Mouse (Mus musculus) midbrain, embryonic 11.5 days (tissue): ENCODE measurements around the gene Tmem132d. TPM values are rescaled to one million over a fixed set of nuclear protein-coding genes. Genes with fewer than 3 reads are reported as not detected.

ENCODE experiments used
- ATAC-seq: fragments of 200-750 bp; cut with Nextera tagmentation; 2 replicates; pipeline ENCODE4 v1.8.0; 2017; ENCODE audit warnings: moderate TSS enrichment, moderate library complexity; ENCODE audit not compliant: low FRiP score
- DNase-seq: peaks from one replicate; pipeline ENCODE4 v3.0.0; 2015; ENCODE audit warnings: low spot score; ENCODE audit errors: missing footprints
- H3K27ac ChIP-seq: fragments of 300-500 bp; sonication (generic); 2 replicates; pipeline ENCODE4 v1.5.1; 2014; ENCODE audit warnings: low read depth, low read length
- H3K27me3 ChIP-seq: fragments of 300-500 bp; sonication (generic); 2 replicates; pipeline ENCODE4 v1.6.1; 2014; ENCODE audit warnings: mild to moderate bottlenecking, low read length, moderate library complexity, mixed read lengths; ENCODE audit not compliant: control insufficient read depth, insufficient read depth
- H3K36me3 ChIP-seq: fragments of 300-500 bp; sonication (generic); 2 replicates; pipeline ENCODE4 v1.6.1; 2014; ENCODE audit warnings: mild to moderate bottlenecking, low read length, moderate library complexity, mixed read lengths; ENCODE audit not compliant: control insufficient read depth, insufficient read depth
- H3K4me1 ChIP-seq: fragments of 300-500 bp; sonication (generic); 2 replicates; pipeline ENCODE4 v1.6.1; 2014; ENCODE audit warnings: low read length; ENCODE audit not compliant: control insufficient read depth, insufficient read depth
- H3K4me2 ChIP-seq: fragments of 300-500 bp; sonication (generic); 2 replicates; pipeline ENCODE4 v1.6.1; 2014; ENCODE audit warnings: mild to moderate bottlenecking, moderate library complexity
- H3K4me3 ChIP-seq: fragments of 300-500 bp; sonication (generic); 2 replicates; pipeline ENCODE4 v1.5.1; 2014; ENCODE audit warnings: low read depth, low read length
- H3K9ac ChIP-seq: fragments of 300-500 bp; sonication (generic); 2 replicates; pipeline ENCODE4 v1.6.1; 2014; ENCODE audit warnings: low read length
- H3K9me3 ChIP-seq: fragments of 300-500 bp; sonication (generic); 2 replicates; pipeline ENCODE4 v1.6.1; 2016; ENCODE audit warnings: low read length; ENCODE audit not compliant: control insufficient read depth
- WGBS: fragments of 180-500 bp; shearing (Covaris S2); extraction: QIAGEN DNeasy Blood & Tissue Kit; methylation state at CpG from one replicate; pipeline ENCODE4 v1.1.7; 2014; 5-methylcytosine and 5-hydroxymethylcytosine counted together
- polyA plus RNA-seq: library from polyadenylated mRNA; unstranded; fragments of >200 nt; fragmentation: Nextera tagmentation; extraction: Ambion mirVana; gene quantifications from 2 replicates; pipeline ENCODE4 v1.2.1, GENCODE M21; 2014

Gene Tmem132d
- polyA plus RNA-seq, 1 experiment from 2014 or later: 0.36 TPM

- H3K4me3 ChIP-seq: no peak overlapping the region
- H3K4me1 ChIP-seq: no peaks in the 10 kb centered on the region
- no peak for ATAC-seq
- WGBS: 29% methylated on average over 1 of the region's 1 CpGs
- DNase-seq: no peak
- no peak overlapping the region for H3K27ac ChIP-seq
- H3K9me3 ChIP-seq: peaks cover 3% of the 10 kb centered on the region; the same call in 1 of the 2 replicates
- H3K36me3 ChIP-seq: no peaks in the 10 kb centered on the region
- no peak overlapping the region for H3K4me2 ChIP-seq
- no peaks in the 10 kb centered on the region for H3K27me3 ChIP-seq
- H3K9ac ChIP-seq: no peak overlapping the region
Observed at GRCm38 (mm10) chr5:127821960-127822359, 610.9 kb downstream of the Tmem132d start.

DNA sequence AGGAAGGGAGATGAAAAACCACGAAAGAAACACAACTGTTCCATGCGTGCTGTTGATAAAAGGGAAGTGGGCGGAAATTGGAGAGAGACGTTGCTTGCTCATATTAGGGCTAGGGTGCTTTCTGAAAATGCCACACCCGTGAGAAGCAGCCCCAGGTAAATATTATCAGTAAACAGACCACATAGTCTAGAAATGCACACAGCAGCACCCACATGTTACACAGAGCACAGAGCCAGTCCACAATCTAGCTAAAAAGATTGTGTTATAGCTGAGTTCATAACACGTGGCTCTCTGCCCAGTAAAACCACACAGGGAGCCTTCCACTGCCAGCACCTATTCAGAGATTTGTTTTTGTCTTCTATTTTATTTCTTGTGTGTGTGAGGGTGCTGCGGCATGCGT is 617.6 kb downstream of the Tmem132d start:
- Histone ChIP-seq H3K4me3 (no peak overlapping the region), H3K9me3 (no peaks in the 10 kb centered on the region), H3K4me1 (no peaks in the 10 kb centered on the region), H3K27me3 (no peaks in the 10 kb centered on the region), H3K4me2 (no peak overlapping the region), H3K36me3 (no peaks in the 10 kb centered on the region), H3K9ac (no peak overlapping the region), H3K27ac (no peak overlapping the region)
- ATAC-seq: no peak
- 89% methylated on average over 8 of the region's 8 CpGs for WGBS
- DNase-seq: no peak

GRCm38 (mm10) chr5:127807419-127807818 is 625.5 kb downstream of the Tmem132d start:
- Histone ChIP-seq H3K36me3 (no peaks in the 10 kb centered on the region), H3K9ac (no peak overlapping the region), H3K4me2 (no peak overlapping the region), H3K4me3 (no peak overlapping the region), H3K27me3 (no peaks in the 10 kb centered on the region), H3K9me3 (no peaks in the 10 kb centered on the region), H3K4me1 (no peaks in the 10 kb centered on the region), H3K27ac (no peak overlapping the region)
- DNase-seq (no peak), ATAC-seq (no peak)
- WGBS: 94% methylated on average over 3 of the region's 3 CpGs

- Histone ChIP-seq H3K4me3 (no peak overlapping the region), H3K27me3 (no peaks in the 10 kb centered on the region), H3K9ac (no peak overlapping the region), H3K36me3 (no peaks in the 10 kb centered on the region), H3K9me3 (no peaks in the 10 kb centered on the region), H3K27ac (no peak overlapping the region), H3K4me1 (no peaks in the 10 kb centered on the region), H3K4me2 (no peak overlapping the region)
- DNase-seq (no peak), ATAC-seq (no peak)
- WGBS: 92% methylated on average over 12 of the region's 12 CpGs
Observed at GRCm38 (mm10) chr5:127806850-127807249, 626.0 kb downstream of the Tmem132d start.

DNA sequence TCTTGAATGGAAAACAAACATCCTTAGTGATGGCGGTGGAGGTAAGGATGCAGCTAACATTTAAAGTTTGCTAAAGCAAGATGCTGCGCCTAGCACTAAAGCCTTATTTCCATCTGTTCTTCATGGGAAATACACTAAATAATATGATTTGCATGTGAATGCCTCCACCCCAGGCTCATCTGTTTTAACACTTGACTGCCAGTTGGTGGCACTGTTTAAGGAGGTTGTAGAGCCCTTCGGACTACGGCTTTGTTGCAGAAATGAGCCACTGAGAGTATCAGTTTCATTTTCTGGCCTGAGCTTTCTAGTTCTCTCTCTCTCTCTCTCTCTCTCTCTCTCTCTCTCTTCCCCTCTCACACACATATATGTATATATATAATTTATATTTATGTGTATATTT is 632.0 kb downstream of the Tmem132d start:
- DNase-seq (no peak), ATAC-seq (no peak)
- Histone ChIP-seq H3K27ac (no peak overlapping the region), H3K4me2 (no peak overlapping the region), H3K4me1 (no peaks in the 10 kb centered on the region), H3K27me3 (no peaks in the 10 kb centered on the region), H3K9me3 (no peaks in the 10 kb centered on the region), H3K4me3 (no peak overlapping the region), H3K36me3 (no peaks in the 10 kb centered on the region), H3K9ac (no peak overlapping the region)
- WGBS: 51% methylated on average over 4 of the region's 4 CpGs

DNA sequence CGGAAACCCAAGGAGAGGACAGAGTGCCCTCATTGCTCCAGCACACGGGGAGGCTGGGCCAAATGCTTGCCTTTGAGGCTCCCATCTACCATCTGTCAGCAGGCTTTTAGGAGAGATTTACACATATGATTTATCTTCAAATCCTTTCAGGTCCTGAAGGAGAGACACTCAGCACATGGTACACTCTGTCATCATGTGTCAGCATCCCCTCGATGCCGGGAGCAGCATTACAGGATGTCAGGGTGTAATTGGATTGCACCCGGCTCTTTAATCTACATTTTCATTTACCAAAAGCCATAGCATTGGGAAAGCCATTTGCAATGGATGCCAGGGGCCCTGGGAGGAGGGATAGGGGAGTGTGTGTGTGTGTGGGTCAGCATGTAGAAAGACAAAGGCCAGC is 651.7 kb downstream of the Tmem132d start:
- Histone ChIP-seq H3K36me3 (no peaks in the 10 kb centered on the region), H3K27ac (no peak overlapping the region), H3K9me3 (no peaks in the 10 kb centered on the region), H3K4me2 (no peak overlapping the region), H3K4me3 (no peak overlapping the region), H3K27me3 (no peaks in the 10 kb centered on the region), H3K4me1 (no peaks in the 10 kb centered on the region), H3K9ac (no peak overlapping the region)
- no peak for ATAC-seq
- 79% methylated on average over 5 of the region's 5 CpGs for WGBS
- no peak for DNase-seq

GRCm38 (mm10) chr5:127775749-127776148 is 657.1 kb downstream of the Tmem132d start:
- 81% methylated on average over 7 of the region's 7 CpGs for WGBS
- Histone ChIP-seq H3K27me3 (no peaks in the 10 kb centered on the region), H3K9ac (no peak overlapping the region), H3K4me2 (no peak overlapping the region), H3K36me3 (no peaks in the 10 kb centered on the region), H3K4me3 (no peak overlapping the region), H3K4me1 (no peaks in the 10 kb centered on the region), H3K9me3 (no peaks in the 10 kb centered on the region), H3K27ac (no peak overlapping the region)
- DNase-seq (no peak), ATAC-seq (no peak)

GRCm38 (mm10) chr5:127758576-127758975 is 674.3 kb downstream of the Tmem132d start:
- WGBS: 79% methylated on average over 4 of the region's 4 CpGs
- H3K9ac ChIP-seq: no peak overlapping the region
- H3K4me3 ChIP-seq: no peak overlapping the region
- H3K4me2 ChIP-seq: no peak overlapping the region
- H3K36me3 ChIP-seq: no peaks in the 10 kb centered on the region
- no peaks in the 10 kb centered on the region for H3K27me3 ChIP-seq
- H3K4me1 ChIP-seq: no peaks in the 10 kb centered on the region
- no peaks in the 10 kb centered on the region for H3K9me3 ChIP-seq
- no peak for ATAC-seq
- H3K27ac ChIP-seq: no peak overlapping the region
- DNase-seq: no peak

- no peak for ATAC-seq
Observed at GRCm38 (mm10) chr5:127756671-127757423, 676.0 kb downstream of the Tmem132d start.

More at GRCm38 (mm10) chr5:127756671-127757423, 676.0 kb downstream of the Tmem132d start:
- Histone ChIP-seq H3K4me2 (no peak overlapping the region), H3K9ac (no peak overlapping the region), H3K9me3 (no peaks in the 10 kb centered on the region), H3K36me3 (no peaks in the 10 kb centered on the region), H3K27ac (no peak overlapping the region), H3K4me1 (no peaks in the 10 kb centered on the region), H3K27me3 (no peaks in the 10 kb centered on the region), H3K4me3 (no peak overlapping the region)
- no peak for DNase-seq
- 88% methylated on average over 4 of the region's 4 CpGs for WGBS
